Mouse (Mus musculus) megakaryocyte, embryonic 14.5 days (primary cell): Measurements from ENCODE around the gene Gpr15. TPM values are rescaled to one million over a fixed set of nuclear protein-coding genes. Genes with fewer than 3 reads are reported as not detected.

ENCODE experiments used
- H3K27me3 ChIP-seq: replicated peaks from 2 replicates; pipeline ENCODE3; 2012; ENCODE audit warnings: inconsistent platforms
- H3K36me3 ChIP-seq: replicated peaks from 2 replicates; pipeline ENCODE3; 2012; ENCODE audit warnings: low read length, inconsistent platforms, mixed read lengths
- H3K4me1 ChIP-seq: 2 replicates; pipeline ENCODE4 v1.6.1; 2012; ENCODE audit warnings: inconsistent platforms
- H3K4me3 ChIP-seq: replicated peaks from 2 replicates; pipeline ENCODE3; 2012; ENCODE audit warnings: moderate library complexity, mild to moderate bottlenecking, inconsistent platforms
- H3K9me3 ChIP-seq: 2 replicates; pipeline ENCODE4 v1.6.1; 2012; ENCODE audit warnings: inconsistent platforms
- FLI1 ChIP-seq: IDR thresholded peaks from 2 replicates; pipeline ENCODE4 v1.6.1; 2012; ENCODE audit warnings: low read length, inconsistent platforms, mixed read lengths
- GATA1 ChIP-seq: IDR thresholded peaks from 3 replicates; pipeline ENCODE4 v1.6.1; 2012; ENCODE audit warnings: mixed read lengths, low read length, inconsistent platforms, borderline replicate concordance
- polyA plus RNA-seq: library from polyadenylated mRNA; stranded (reverse); fragments of >175 nt; gene quantifications from 2 replicates; pipeline ENCODE4 v1.2.3, GENCODE M21; 2012; ENCODE audit warnings: low replicate concordance; ENCODE audit not compliant: insufficient read depth

Gpr15 gene
- polyA plus RNA-seq, 1 experiment = not detected

- no peak for TF ChIP-seq GATA1
- no peak for TF ChIP-seq FLI1
- H3K36me3 ChIP-seq = peaks cover 25% of the 10 kb centered on the region
- no peak overlapping the region for H3K4me3 ChIP-seq
- H3K9me3 ChIP-seq = no peaks in the 10 kb centered on the region
- no peaks in the 10 kb centered on the region for H3K27me3 ChIP-seq
- peaks cover 30% of the 10 kb centered on the region for H3K4me1 ChIP-seq
Observed at GRCm38 (mm10) chr16:58726680-58727476, 8.0 kb upstream of the Gpr15 start.

GRCm38 (mm10) chr16:58722292-58722691, 3.4 kb upstream of the Gpr15 start:
- Histone ChIP-seq H3K9me3 (no peaks in the 10 kb centered on the region), H3K36me3 (no peaks in the 10 kb centered on the region), H3K4me3 (no peak overlapping the region), H3K27me3 (peaks cover 4% of the 10 kb centered on the region), H3K4me1 (peaks cover 11% of the 10 kb centered on the region)
- TF ChIP-seq GATA1 (no peak), FLI1 (no peak)

GRCm38 (mm10) chr16:58715018-58715417, 3.9 kb downstream of the Gpr15 start:
- H3K9me3 ChIP-seq = no peaks in the 10 kb centered on the region
- TF ChIP-seq FLI1 (no peak), GATA1 (no peak)
- H3K4me1 ChIP-seq = peaks cover 13% of the 10 kb centered on the region; the same call in 1 of the 2 replicates
- H3K36me3 ChIP-seq = no peaks in the 10 kb centered on the region
- H3K4me3 ChIP-seq = no peak overlapping the region
- peaks cover 4% of the 10 kb centered on the region for H3K27me3 ChIP-seq

- Histone ChIP-seq H3K9me3 (no peaks in the 10 kb centered on the region), H3K4me3 (no peak overlapping the region), H3K36me3 (no peaks in the 10 kb centered on the region), H3K27me3 (peaks cover 3% of the 10 kb centered on the region), H3K4me1 (peaks cover 24% of the 10 kb centered on the region)
- no peak for TF ChIP-seq GATA1
- TF ChIP-seq FLI1 = no peak
Observed at GRCm38 (mm10) chr16:58713128-58713527, 5.7 kb downstream of the Gpr15 start.

- no peak for TF ChIP-seq GATA1
- no peak for TF ChIP-seq FLI1
- Histone ChIP-seq H3K27me3 (no peaks in the 10 kb centered on the region), H3K9me3 (no peaks in the 10 kb centered on the region), H3K36me3 (no peaks in the 10 kb centered on the region), H3K4me3 (peak overlapping the region; percentile 87), H3K4me1 (peaks cover 33% of the 10 kb centered on the region)
Observed at GRCm38 (mm10) chr16:58712221-58712620, 6.6 kb downstream of the Gpr15 start.

GRCm38 (mm10) chr16:58709536-58709935, 9.3 kb downstream of the Gpr15 start:
- H3K27me3 ChIP-seq = no peaks in the 10 kb centered on the region
- TF ChIP-seq FLI1 = no peak
- TF ChIP-seq GATA1 = no peak
- H3K4me1 ChIP-seq = peaks cover 28% of the 10 kb centered on the region

GRCm38 (mm10) chr16:58708601-58709475, 10.0 kb downstream of the Gpr15 start:
- Histone ChIP-seq H3K4me1 (peaks cover 29% of the 10 kb centered on the region), H3K9me3 (no peaks in the 10 kb centered on the region), H3K27me3 (no peaks in the 10 kb centered on the region), H3K4me3 (no peak overlapping the region), H3K36me3 (no peaks in the 10 kb centered on the region)
- no peak for TF ChIP-seq FLI1
- no peak for TF ChIP-seq GATA1

More at GRCm38 (mm10) chr16:58709536-58709935, 9.3 kb downstream of the Gpr15 start:
- no peak overlapping the region for H3K4me3 ChIP-seq
- H3K9me3 ChIP-seq = no peaks in the 10 kb centered on the region
- H3K36me3 ChIP-seq = no peaks in the 10 kb centered on the region

GRCm38 (mm10) chr16:58707276-58707905, 11.5 kb downstream of the Gpr15 start:
- Histone ChIP-seq H3K36me3 (no peaks in the 10 kb centered on the region), H3K4me3 (no peak overlapping the region), H3K4me1 (peaks cover 37% of the 10 kb centered on the region), H3K9me3 (no peaks in the 10 kb centered on the region), H3K27me3 (no peaks in the 10 kb centered on the region)
- TF ChIP-seq GATA1 = no peak
- no peak for TF ChIP-seq FLI1

- TF ChIP-seq GATA1 (no peak), FLI1 (no peak)
- Histone ChIP-seq H3K4me3 (no peak overlapping the region), H3K27me3 (no peaks in the 10 kb centered on the region), H3K36me3 (no peaks in the 10 kb centered on the region), H3K9me3 (no peaks in the 10 kb centered on the region), H3K4me1 (peaks cover 36% of the 10 kb centered on the region)
Observed at GRCm38 (mm10) chr16:58704999-58705398, 13.9 kb downstream of the Gpr15 start.
